Mouse (Mus musculus) embryonic facial prominence, embryonic 14.5 days (tissue): ENCODE data around the gene Itga2. TPM values are rescaled to one million over a fixed set of nuclear protein-coding genes. Genes with fewer than 3 reads are reported as not detected.
A peak's percentile ranks its signal among the peaks of the same experiment; 100 is the strongest.

Experiments
- ATAC-seq: fragments of 200-750 bp; cut with Nextera tagmentation; 2 replicates; pipeline ENCODE4 v1.8.0; 2017; ENCODE audit warnings: low read depth, moderate number of reproducible peaks, moderate TSS enrichment
- DNase-seq: peaks from one replicate; pipeline ENCODE4 v3.0.0-alpha.2; 2015; ENCODE audit warnings: low spot score
- H3K27ac ChIP-seq: fragments of 300-500 bp; sonication (generic); replicated peaks from 2 replicates; pipeline ENCODE4 v1.5.1; 2014; ENCODE audit warnings: low read depth, mild to moderate bottlenecking, low read length, moderate library complexity
- H3K27me3 ChIP-seq: fragments of 300-500 bp; sonication (generic); replicated peaks from 2 replicates; pipeline ENCODE4 v1.6.1; 2014; ENCODE audit warnings: low read length; ENCODE audit not compliant: control insufficient read depth, insufficient read depth
- H3K36me3 ChIP-seq: fragments of 300-500 bp; sonication (generic); 2 replicates; pipeline ENCODE4 v1.6.1; 2014; ENCODE audit warnings: low read length, mixed read lengths; ENCODE audit not compliant: control insufficient read depth, insufficient read depth
- H3K4me1 ChIP-seq: fragments of 300-500 bp; sonication (generic); 2 replicates; pipeline ENCODE4 v1.6.1; 2014; ENCODE audit warnings: antibody characterized with exemption, low read length; ENCODE audit not compliant: control insufficient read depth, insufficient read depth
- H3K4me2 ChIP-seq: fragments of 300-500 bp; sonication (generic); 2 replicates; pipeline ENCODE4 v1.6.1; 2014; ENCODE audit warnings: low read depth, mild to moderate bottlenecking, low read length, moderate library complexity, mixed read lengths
- H3K4me3 ChIP-seq: fragments of 300-500 bp; sonication (generic); 2 replicates; pipeline ENCODE4 v1.5.1; 2014; ENCODE audit warnings: low read depth, mild to moderate bottlenecking, low read length
- H3K9ac ChIP-seq: fragments of 300-500 bp; sonication (generic); 2 replicates; pipeline ENCODE4 v1.6.1; 2014; ENCODE audit warnings: low read depth, mild to moderate bottlenecking, low read length, moderate library complexity, mixed read lengths
- H3K9me3 ChIP-seq: fragments of 300-500 bp; sonication (generic); 2 replicates; pipeline ENCODE4 v1.6.1; 2016; ENCODE audit warnings: low read length; ENCODE audit not compliant: control insufficient read depth
- WGBS: fragments of 180-500 bp; shearing (Covaris S2); extraction: QIAGEN DNeasy Blood & Tissue Kit; methylation state at CpG from one replicate; pipeline ENCODE4 v1.1.7; 2014; 5-methylcytosine and 5-hydroxymethylcytosine counted together
- polyA plus RNA-seq: library from polyadenylated mRNA; unstranded; fragments of >200 nt; fragmentation: Nextera tagmentation; extraction: Ambion mirVana; gene quantifications from 2 replicates; pipeline ENCODE4 v1.2.1, GENCODE M21; 2014

Itga2 gene
- polyA plus RNA-seq, 1 experiment from 2014 or later = 3.4 TPM

DNA sequence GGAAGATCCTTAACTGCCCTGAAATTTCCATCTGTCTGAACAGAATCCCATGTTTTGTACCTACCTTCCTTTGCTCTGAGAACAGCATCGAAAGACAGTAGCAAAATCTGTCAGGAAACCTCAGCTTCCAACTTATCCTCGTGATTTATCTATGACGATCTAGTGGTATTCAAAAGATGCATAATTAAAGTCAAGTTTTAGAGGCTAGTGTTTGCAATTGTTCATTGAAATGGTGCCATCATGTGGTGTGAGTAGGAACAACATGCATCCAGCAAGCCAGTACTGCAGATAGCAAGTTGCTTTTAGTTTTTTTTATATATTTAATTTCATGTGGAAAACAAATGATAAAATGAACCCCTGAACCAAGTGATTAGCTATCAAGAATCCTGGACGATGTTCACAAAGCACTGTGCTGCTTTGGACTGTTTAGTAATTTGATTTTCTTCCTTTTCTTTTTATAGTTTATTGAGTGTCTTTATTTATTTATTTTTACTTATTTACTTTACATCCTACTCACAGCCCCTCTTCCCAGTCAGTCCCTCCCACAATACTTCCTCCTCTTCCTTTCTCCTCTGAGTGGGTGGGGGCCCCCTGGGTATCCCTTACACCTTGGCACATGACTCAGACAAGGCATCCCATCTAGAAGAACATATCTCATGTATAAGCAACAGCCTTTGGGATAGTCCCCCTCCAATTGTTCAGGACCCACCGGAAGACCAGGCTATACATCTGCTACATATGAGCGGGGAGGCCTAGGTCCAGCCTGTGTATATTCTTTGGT lies 138.5 kb downstream of the Itga2 start:
- Histone ChIP-seq H3K27me3 (no peaks in the 10 kb centered on the region), H3K4me2 (no peak overlapping the region), H3K4me3 (no peak overlapping the region), H3K4me1 (no peaks in the 10 kb centered on the region), H3K9ac (no peak overlapping the region), H3K36me3 (no peaks in the 10 kb centered on the region), H3K9me3 (no peaks in the 10 kb centered on the region), H3K27ac (no peak overlapping the region)
- ATAC-seq = 0 out of 2 replicates have a peak, but pooled peaks have one; percentile 22
- DNase-seq = peak; percentile 63
- 43% methylated on average over 6 of the region's 6 CpGs for WGBS

DNA sequence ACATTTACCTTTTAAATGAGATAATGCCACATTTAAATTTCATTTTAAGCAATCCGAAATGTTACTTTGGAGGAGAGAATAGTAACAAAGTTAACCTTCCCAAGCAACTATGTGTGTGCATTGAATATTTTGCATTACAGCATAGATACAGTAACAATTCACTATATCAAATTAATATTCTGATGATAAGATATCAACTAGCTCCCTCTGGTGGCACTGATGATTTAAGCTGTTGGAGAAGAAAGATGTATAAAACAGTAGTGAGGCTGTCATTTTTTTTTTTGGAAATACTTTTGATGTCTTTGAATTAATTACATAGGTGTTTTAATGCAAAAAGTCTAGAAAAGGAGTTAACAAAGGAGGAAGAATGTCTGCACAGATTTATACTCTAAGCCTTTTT lies 140.4 kb downstream of the Itga2 start:
- H3K36me3 ChIP-seq = no peaks in the 10 kb centered on the region
- ATAC-seq = no peak
- H3K9me3 ChIP-seq = no peaks in the 10 kb centered on the region
- no peaks in the 10 kb centered on the region for H3K27me3 ChIP-seq
- no peak overlapping the region for H3K9ac ChIP-seq
- DNase-seq = peak; percentile 56
- no peaks in the 10 kb centered on the region for H3K4me1 ChIP-seq
- H3K4me2 ChIP-seq = no peak overlapping the region
- WGBS = 84% methylated on average over 1 of the region's 1 CpGs
- no peak overlapping the region for H3K27ac ChIP-seq
- H3K4me3 ChIP-seq = no peak overlapping the region

Other genes starting within 250 kb of the Itga2 start
- 100.0 and 104 TPM in 2 replicates for gene Mocs2, start 113.9 kb downstream of the Itga2 start, polyA plus RNA-seq
- gene Pelo, start 158.1 kb upstream of the Itga2 start, polyA plus RNA-seq = 6.6 and 6.7 TPM in 2 replicates
- 4.7 and 6.1 TPM in 2 replicates for gene Gm49395, start 169.8 kb upstream of the Itga2 start, polyA plus RNA-seq
- gene Itga1, start 169.9 kb upstream of the Itga2 start, polyA plus RNA-seq = 11.6 and 12.6 TPM in 2 replicates